Mouse (Mus musculus): ENCODE data around the gene Vsx1.

Gene Vsx1

GRCm38 (mm10) chr2:150643726-150644415, 45.3 kb downstream of the Vsx1 start:
- no peak for DNase-seq (ENCODE audit: low read depth, low spot score)

- DNase-seq (ENCODE audit: low read depth, low spot score), result no peak
Observed at GRCm38 (mm10) chr2:150643166-150643565, 46.0 kb downstream of the Vsx1 start.

GRCm38 (mm10) chr2:150638370-150638733, 50.8 kb downstream of the Vsx1 start:
- DNase-seq (ENCODE audit: low read depth, low spot score), result no peak

- no peak for DNase-seq (ENCODE audit: low read depth, low spot score)
Observed at GRCm38 (mm10) chr2:150637702-150638369, 51.3 kb downstream of the Vsx1 start.

- no peak for DNase-seq (ENCODE audit: low read depth, low spot score)
Observed at GRCm38 (mm10) chr2:150635877-150636446, 53.2 kb downstream of the Vsx1 start.

All from retina, adult 2 months (tissue).